Mouse (Mus musculus): Measurements from ENCODE around the gene Dtnbp1.

DNA sequence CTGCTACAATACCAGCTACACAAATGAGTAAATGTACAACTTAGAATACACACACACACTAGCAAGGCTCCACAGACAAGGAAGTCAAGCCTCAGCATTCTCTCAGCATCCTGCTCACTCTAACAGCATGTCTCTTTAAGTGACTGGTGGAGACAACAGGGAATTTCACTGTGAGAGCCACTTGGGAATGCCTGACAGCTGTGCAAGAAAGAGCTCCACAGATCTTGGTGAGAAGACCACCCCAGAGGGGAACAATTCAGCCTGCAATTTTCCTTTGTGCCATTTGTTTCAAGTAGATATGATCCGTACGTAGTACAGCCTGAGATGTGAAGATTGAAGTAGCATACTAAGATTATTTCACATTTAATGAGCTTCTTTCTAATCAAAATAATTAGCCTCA lies 24.9 kb downstream of the Dtnbp1 start:
- TF ChIP-seq CTCF (IDR thresholded peaks at IDR 0.05; ENCODE audit: insufficient read depth, low read length) (no peak), POLR2A (IDR thresholded peaks at IDR 0.05; ENCODE audit: borderline replicate concordance, extremely low read depth, low read depth, low read length) (no peak)

Measured in lung, adult 2 months (tissue).